Mouse (Mus musculus): ENCODE data around the gene Gcgr.
"Not testable (repeated sequence)": the region's sequence is repeated elsewhere in the genome, so short reads cannot be mapped to it uniquely, and the experiment has no call there.

Gcgr gene

DNA sequence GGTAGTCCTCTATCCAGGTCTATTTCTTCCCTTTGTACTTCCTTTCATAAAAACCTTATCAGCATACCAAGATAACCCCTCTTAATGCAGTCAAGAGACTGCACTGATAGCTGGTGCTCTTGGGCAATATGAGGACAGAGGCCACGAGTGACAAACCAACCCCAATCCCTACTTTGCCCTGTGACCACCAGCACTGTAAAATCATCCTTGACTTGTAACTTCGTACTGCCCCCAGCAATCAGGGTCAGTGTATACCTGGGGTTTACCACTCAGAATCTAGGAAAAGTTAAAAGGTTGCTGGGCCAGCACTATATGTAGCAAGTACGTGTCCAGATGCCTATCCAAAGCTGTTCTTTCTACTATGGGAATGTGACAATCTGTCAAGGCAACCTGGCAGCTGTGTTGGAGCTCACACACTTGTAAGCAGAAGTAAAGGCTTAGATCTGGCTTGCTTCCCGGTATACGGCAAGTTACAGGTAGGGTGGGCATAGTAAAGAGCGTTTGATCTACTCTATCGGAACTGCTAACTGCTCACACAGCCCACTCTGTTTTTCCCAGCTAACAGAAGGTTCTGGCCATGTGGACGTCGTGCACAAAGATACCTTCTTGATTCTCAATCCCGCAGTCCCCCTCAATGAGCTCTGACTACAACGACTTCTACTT, 41.4 kb downstream of the Gcgr start:
- no peak for DNase-seq (ENCODE audit: low read depth, low spot score)

- DNase-seq (ENCODE audit: low read depth, low spot score): no peak
These were observed 41.9 kb downstream of the Gcgr start for GRCm38 (mm10) chr11:120572417-120572751.

GRCm38 (mm10) chr11:120572752-120573584, 42.5 kb downstream of the Gcgr start, which contains the start of gene P4hb:
TSS of gene P4hb (minus strand) at chr11:120573253.
- peak; percentile 100 for DNase-seq (ENCODE audit: low read depth, low spot score)

- no peak for DNase-seq (ENCODE audit: low read depth, low spot score)
These were observed 43.2 kb downstream of the Gcgr start for GRCm38 (mm10) chr11:120573585-120574277.

DNA sequence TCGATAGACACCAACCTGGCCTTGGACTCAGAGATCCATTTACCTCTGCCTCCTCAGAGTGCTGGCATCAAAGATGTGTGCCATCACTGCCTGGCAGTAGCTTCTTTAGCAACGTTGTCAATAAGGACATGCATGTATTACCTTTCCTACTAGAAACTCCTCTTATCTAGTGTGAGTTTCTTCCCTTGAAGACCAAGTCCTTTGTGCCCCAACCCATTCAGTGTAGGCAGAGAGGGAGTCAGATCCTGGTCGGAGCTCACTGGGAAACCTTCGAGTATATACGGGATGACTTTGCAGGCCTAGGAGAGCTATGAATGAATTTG, 43.7 kb downstream of the Gcgr start:
- peak; percentile 50 for DNase-seq (ENCODE audit: low read depth, low spot score)

- DNase-seq (ENCODE audit: low read depth, low spot score): no peak
These were observed 44.5 kb downstream of the Gcgr start for GRCm38 (mm10) chr11:120575046-120575445.

GRCm38 (mm10) chr11:120575940-120576339, 45.4 kb downstream of the Gcgr start:
- peak; percentile 29 for DNase-seq (ENCODE audit: low read depth, low spot score)

DNA sequence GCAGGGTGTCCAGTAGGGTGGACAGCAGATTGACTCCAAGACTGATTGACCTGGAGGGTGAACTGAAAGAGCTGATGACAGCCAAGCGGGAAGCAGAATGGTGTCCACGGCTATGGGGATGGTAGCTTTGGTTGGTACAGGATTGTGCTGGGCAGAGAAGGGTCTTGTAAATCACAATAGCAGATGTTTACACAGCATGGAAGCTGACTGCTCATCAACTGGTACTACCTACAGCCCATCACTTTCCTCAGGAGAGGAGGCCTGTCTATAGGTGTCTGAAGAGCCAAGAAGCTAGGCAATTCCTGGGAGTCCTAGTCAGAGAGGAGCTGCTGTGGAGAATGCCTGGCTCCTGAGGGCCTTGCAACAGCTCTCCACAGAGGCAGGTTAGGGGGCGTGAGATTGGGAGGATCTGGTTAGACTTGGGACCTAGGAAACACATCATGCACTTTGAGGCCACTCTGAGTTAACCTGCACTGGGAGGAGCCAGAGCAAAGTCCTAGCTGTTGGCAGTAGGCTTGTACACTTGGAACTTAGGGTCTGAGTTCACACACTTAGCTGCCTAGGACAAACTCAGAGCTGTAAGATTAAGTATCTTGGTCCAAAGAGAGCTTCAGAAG, 46.0 kb downstream of the Gcgr start:
- peak; percentile 21 for DNase-seq (ENCODE audit: low read depth, low spot score)

- DNase-seq (ENCODE audit: low read depth, low spot score): peak; percentile 69
These were observed 46.9 kb downstream of the Gcgr start for GRCm38 (mm10) chr11:120577211-120578023.

- DNase-seq (ENCODE audit: low read depth, low spot score): no peak
These were observed 47.7 kb downstream of the Gcgr start for GRCm38 (mm10) chr11:120578024-120578693.

GRCm38 (mm10) chr11:120578694-120579243, 48.3 kb downstream of the Gcgr start:
- no peak for DNase-seq (ENCODE audit: low read depth, low spot score)

DNA sequence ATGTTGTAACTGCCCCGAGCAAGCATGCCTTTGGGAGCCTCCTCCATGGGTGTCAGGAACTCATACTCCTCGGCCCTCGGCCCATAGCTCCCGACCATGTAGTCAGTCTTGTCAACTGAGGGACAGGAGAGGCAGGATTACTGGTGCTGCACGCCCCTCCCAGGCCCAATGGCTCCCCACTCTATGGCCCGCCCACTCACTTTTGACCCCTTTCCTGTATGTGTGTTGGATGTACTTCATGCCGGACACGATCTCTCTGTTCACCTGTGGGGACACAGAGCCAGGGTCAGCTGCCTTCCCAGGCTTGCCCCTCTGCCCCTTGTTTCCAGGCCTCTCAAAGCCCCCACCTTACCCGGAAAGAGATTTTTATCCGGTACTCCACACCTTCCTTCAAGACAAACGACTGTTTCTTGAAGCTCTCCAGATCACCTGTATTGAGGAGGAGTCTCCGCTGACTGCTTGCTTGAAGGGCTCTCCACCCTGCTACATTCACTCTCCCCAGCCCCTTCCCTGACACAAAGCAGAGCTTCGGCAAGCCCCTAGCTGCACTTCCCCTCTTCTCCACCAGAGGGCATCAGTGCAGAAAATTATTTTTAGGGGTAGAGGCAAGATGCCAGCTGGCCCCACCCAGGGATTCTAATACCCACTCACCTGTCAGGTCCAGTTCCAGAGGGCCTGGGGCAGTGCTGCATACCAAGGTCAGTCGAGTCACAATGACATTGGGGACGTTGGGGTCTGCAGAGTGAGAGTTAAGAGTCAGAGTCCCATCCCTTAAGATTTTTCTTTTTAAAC, 49.0 kb downstream of the Gcgr start:
- peak; percentile 84 for DNase-seq (ENCODE audit: low read depth, low spot score)

- DNase-seq (ENCODE audit: low read depth, low spot score): peak; percentile 70
These were observed 49.7 kb downstream of the Gcgr start for GRCm38 (mm10) chr11:120580190-120580589.

GRCm38 (mm10) chr11:120580871-120581331, 50.4 kb downstream of the Gcgr start:
- DNase-seq (ENCODE audit: low read depth, low spot score): peak; percentile 58

- peak; percentile 91 for DNase-seq (ENCODE audit: low read depth, low spot score)
These were observed 51.2 kb downstream of the Gcgr start, which contains the start of gene Arhgdia for GRCm38 (mm10) chr11:120581490-120582267. TSS of gene Arhgdia (minus strand) at chr11:120581624.

GRCm38 (mm10) chr11:120582268-120582981, 51.9 kb downstream of the Gcgr start:
- DNase-seq (ENCODE audit: low read depth, low spot score): peak; percentile 86

DNA sequence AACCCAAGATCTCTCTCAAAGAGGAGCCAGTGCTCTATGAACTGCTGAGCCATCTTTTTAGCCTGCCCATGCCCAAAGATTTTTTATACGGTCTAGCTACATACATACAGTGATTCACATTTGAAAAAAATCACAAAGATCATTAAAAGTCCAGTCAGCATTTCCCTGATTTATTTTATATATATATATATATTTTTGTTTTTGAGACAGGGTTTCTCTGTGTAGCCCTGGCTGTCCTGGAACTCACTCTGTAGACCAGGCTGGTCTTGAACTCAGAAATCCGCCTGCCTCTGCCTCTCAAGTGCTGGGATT, 52.4 kb downstream of the Gcgr start:
- not testable (repeated sequence) for DNase-seq (ENCODE audit: low read depth, low spot score)

- peak; percentile 26 for DNase-seq (ENCODE audit: low read depth, low spot score)
These were observed 53.4 kb downstream of the Gcgr start for GRCm38 (mm10) chr11:120583937-120584336.
